Mouse (Mus musculus) T-cell, adult 2 months (primary cell): ENCODE measurements around the gene Grm4.

ENCODE experiments used
- DNase-seq: peaks from one replicate; pipeline ENCODE4 v3.0.0; 2022; ENCODE audit warnings: low spot score

Gene Grm4

DNA sequence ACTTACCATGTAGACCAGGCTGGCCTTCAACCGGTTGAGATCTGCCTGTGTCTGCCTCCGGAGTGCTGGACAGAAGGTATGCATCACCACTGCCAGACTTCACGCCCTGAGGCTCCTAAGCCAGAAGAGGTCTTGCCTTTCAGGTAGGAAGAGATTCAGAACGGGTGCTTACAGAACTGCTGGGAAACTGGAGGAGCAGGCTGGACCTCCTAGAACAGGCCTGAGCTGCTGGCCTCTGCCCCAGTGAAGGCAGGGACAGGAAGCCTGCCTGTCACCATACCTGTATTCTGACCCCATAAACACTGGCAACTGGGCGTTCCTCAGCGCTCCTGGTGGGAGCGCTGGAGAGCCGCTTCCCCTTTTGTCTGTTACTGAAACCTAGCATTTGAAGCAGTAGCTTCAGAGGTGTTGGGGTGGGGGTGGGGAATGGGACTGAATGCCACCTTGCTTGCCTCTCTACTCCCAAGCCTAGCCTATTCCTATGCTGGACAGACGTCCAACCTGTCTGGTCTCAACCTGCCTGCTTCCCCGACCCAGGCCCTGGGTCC is 30.3 kb upstream of the Grm4 start:
- no peak for DNase-seq

DNA sequence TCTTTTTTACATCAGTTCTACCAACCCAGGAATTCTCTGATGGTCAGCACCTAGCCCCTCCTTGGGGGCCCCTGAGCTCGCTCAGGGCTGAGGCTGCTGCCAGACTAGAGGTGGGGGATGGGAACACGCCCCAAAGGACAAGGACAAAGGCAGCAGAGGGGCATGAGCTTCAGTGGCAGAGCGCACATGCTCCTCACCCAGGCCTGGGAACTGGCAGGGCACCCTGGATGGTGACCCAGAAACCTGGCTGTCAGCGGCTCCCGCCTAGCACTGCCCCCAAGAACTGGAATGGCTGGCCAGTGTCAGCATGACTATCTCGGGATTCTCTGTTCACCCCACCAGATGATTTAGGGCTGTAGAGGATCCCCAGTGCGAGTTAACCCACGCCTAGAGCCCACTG is 28.0 kb upstream of the Grm4 start:
- no peak for DNase-seq

DNA sequence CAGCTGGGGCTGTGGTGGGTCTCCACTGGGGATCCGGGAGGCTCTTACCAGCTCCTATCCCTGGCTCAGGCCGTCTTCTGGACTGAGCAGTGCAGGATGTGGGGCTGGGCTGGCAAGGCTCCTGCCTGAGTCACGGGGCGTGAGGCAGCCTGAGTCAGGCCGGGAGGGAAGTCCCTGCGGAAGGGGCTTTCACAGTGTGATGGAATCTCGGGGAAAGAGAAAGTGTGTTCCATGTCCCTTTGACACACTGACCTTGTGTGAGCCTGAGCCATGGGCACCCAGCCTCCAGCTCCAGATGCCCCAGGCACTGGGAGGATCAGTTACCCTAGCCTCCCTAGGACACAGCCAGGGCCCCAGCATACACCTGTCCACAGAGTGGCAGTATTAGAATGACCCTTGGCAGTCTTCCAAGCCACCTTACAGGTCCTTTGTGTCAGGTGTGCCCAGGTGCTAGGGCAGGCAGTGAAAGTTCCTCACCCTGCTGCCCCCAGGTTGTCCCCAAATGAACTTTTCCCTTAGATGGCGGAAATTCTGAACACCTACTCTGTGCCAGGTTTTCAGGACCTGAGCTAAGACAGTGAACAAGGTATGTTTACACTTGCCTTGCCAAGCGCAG is 26.2 kb upstream of the Grm4 start:
- no peak for DNase-seq

DNA sequence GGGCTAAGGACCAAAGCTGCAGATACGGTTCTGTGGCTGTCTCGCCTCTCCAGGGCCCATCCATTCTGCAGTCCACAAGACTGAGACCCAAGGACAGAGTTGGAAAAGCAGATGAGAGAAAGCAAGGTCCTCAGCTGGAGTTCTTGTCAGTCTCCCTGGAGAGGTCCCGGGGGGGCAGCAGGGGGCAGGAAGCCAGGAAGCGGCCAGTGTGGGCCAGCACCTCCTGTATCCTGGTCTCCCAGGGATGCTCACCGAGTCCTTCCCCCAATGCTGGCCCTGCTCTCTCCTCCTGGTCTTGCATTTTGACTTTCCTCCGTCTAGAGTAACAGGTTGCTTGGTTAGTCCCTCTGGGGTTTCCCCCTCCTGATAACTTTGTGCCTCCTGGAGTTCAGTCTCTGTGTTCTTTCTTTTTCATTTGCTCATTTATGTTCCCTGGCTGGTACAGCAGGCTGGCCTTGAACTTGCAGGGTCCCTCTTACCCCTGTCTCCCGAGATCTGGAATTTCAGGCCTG is 25.4 kb upstream of the Grm4 start:
- no peak for DNase-seq

DNA sequence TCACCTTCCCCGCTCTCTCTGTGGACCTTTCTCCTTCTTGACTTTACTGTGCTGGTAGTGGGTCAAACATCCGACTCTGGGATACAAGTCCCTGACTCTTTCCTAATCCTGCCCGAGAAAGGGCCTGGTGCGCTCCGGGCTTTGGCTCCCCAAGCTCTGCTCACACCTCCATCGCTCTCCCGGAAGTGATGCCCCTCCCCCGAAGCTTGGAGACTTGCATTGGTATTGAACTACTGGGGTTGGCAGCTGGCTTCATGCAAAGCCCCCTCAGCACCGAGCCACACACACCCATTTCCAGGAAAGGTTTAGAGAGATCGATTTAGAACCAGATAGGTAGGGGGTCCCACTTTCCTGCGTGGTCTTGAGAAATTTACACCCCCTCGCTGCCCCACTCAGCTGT is 24.8 kb upstream of the Grm4 start:
- no peak for DNase-seq

DNA sequence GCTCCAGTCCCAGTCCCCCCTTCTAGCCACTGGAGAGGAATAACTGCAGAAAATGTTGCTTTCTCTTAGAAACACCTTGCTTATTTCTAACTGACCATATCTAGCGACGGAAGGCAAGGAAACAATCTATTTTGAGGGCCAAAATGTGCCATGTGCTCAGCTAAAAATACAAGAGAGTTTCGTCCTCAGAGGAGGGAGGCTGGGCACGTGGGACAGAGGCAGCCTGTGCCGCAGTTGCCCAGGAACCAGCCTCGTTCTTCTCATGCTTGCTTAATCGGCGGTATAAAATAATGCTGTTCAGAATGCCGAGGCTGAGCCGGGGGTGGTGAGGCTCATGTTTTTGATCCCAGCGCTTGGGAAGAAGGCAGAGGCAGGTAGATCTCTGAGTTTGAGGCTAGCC is 23.3 kb upstream of the Grm4 start:
- no peak for DNase-seq

DNA sequence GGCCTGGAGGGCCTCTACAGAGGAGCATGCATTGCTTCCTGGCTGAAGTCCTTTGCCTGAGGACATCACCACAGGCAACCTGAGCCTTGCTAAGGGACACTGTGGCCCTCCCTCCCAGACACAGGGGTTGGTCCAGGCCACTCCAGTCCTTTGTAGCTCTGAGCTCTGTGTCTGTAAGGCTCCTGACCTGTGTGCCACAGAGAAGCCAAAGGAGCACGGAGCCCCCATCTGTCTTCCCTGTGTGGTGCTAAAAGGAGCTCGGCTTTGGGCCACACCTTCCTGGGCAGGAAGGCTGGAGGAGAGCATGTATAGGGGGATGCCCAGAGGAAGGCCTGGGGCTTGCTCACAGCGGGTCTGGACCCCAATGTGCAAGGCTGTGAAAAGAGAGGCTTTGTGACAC is 20.8 kb upstream of the Grm4 start:
- DNase-seq = no peak

DNA sequence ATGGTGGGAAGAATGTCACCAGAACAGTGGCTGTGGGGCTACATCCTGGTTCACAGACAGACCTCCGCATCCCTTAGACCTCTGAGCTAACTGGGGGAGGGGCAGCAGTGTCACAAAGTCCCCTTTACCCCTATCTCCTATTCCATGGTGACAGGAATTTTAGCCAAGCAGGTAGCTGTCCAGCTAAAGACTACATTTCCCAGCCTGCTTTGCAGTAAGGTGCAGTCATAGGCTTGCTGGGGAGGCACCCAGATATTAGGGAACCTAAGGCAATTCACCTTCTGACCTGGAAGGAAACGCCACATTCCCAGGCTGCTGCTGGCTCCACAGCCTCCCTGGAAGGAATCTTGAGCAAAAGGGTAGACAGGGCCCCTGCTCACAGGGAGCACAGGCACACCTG is 20.1 kb upstream of the Grm4 start:
- no peak for DNase-seq

DNA sequence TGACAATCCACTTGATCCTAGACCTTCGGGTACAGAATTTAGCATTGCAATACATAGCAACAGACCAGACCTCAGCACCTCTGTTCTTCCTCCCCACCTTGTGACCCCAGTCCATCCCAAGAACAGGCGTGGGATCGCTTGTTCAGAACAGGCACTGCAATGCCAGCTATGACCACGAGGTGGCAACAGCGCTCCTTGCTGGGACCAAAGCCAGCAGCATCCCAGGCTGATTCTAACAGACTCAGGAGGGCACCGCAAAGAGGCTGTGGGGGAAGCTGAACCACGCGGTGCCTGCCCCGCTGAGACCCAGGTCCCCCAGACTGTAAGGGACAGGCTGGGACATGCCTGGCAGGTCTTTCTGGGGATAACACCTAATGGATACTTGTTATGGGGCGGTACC is 13.5 kb upstream of the Grm4 start:
- DNase-seq = peak; percentile 86

DNA sequence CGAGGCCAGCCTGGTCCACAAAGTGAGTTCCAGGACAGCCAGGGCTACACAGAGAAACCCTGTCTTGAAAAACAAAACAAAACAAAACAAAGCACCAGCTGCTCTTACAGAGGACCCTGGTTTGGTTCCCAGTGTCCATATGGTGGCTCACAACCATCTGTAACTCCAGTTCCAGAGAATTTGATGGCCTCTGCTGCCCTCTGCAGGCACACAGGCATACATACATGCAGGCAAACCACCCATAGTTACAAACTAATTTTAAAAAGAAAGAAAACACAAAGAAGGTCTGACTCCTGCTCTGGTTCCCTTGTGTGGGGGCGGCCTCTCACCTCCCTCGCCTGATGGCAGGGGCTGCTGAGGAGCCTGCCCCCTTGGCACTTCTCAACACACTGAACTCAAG is 12.2 kb upstream of the Grm4 start:
- no peak for DNase-seq

DNA sequence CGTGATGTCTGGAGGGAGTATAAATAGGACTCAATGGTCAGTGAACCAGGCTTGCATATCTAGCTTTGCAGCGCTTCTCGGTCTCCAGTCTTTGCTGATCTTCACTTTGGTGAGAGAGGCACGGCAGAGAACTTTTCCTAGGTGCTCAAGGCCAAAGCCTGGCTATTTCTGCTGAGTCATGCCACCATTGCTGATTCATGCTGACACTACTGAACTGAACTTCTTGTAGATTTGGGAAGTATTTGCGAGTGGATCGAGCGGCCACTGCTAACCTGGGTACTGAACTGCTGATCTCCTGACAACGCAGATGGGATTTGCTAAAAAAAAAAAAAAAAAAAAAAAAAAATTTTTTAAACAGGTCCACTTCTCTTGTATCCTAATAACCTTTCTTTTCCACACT is 10.9 kb upstream of the Grm4 start:
- no peak for DNase-seq

DNA sequence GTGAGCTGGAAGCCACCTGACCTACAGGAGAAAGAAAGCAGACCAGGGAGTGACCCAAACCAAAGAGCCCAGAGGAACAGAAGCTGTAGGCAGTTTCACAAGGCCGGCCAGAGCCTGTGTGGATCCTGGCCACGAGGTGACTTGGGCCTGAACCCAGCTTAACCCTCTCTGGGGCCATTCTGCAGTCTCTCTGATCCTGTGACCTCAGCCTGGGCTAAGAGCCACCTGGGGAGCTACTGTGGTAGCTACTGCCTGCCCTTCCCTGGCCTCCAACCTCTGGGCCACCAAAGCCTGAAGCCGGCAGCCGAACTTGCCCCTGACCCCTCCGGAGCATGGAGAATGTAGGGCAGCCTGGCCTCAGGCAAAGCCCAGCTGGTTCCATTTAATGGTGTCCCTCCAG is 7.6 kb upstream of the Grm4 start:
- no peak for DNase-seq

DNA sequence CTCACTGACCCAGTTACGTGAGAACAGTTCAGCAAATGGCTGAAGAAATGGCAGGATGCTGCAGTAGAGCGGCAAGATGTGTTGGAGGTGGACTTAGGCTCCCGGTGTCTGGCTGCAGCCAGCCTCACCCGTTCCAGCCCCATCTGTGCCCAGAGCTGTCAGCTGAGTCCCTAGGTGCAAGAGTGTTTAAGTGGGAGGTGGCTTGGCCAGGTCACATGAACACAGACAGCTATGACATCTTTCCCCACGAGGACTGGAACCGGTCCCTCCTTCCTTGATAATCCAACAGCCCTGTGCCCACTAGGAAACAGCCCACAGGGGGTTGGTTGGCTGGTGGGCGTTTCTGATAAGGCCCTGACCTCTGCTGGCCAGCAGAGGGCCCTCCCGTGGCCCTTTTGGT is 6.8 kb upstream of the Grm4 start:
- DNase-seq = no peak

DNA sequence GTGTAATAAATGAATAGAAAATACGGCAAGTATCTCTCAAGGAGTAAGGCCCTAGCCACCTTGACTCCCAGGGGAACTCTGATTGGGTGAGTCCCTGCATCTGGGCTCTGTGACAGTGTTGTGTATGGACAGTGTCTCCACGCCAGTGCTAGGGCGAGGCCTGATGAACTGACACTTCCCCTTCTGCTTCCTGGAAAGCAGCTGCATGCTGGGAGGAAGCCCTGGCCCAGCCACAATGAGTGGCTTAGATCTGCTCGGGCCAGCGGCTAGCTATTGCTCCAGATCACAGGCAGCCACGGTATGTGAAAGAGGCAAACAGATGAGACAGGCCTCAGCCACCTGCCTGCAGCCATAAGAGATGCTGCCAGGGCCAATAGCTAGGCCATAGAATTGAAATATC is 6.0 kb upstream of the Grm4 start:
- no peak for DNase-seq

DNA sequence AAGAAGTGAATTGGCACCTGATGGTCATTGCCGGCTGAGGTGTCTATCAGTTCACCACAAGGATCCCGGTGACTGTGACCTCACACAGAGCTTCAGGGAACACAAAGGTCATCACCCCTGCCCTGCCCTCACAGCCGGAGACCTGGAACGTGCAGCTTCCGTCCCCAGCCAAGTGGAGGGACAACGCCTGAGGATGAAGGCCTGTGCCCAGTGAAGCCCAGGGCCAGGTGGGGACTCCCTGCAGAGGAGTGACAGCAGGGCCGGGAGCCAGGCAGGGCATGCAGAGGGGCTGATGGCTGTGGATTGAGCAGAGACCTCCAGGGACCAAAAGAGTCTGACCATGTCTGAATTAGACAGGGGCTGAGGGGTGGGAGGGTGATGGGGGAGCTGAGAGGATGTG is 1.9 kb upstream of the Grm4 start:
- no peak for DNase-seq

DNA sequence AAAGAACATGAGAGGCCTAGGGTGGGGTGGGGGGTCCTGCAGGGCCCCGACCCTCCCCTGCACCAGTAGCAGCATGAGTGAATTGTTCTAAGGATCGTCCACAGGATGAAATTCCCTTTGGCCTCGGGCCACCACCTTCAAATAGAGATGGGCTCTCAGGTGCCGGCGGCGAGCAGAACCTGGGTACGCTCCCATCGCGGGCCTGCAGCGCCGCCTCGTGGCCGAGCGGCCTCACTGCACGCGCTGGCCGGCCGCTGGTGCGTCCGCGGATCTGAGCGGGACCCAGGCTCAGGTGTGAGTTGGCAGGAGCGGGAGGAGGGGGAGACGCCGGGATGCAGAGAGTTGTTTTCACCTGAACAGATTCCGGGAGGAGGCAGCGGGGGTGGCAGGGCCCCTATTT is 646 bp downstream of the Grm4 start:
- DNase-seq = peak; percentile 54

DNA sequence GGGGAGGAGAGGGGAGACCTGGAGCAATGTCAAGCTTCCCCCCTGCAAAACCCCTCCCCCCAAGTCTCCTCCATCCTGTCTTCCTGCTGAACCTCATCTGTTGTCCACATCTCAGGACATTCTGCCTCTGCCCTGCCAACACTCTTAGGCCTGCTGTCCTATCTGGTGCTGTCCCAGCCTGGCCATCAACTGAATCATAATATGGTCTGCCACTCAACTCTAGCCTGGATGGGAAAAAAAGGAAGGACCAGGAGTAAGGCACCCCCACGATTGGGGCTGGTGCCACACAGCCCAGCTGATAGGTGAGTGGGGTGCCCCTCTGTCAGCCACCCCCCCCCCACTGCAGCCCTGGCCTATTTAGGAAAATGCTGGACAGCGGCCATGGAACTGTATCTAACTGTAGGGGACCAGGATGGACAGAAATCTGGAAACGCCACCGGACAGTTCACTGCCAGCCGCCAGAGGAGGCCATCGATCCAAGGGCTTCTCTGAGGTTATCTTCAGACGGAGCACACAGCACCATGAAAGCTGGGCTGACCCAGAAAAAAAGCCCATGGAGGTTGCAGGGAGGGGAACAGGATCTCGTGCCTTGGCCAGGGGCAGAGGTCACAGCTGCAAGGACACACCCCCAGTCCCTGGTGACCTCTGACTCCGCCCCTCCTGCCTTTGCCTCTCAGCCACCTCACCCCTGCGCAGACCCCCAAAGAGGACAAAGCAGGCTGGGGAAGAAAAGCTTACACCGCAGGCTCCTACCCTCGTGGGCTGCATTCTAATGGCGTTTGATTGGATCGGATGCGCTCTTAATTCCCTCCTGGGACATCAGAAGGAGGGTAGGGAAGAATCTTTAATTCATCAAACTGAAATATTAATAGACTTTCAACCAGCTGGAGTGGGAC is 2.3 kb downstream of the Grm4 start:
- no peak for DNase-seq

DNA sequence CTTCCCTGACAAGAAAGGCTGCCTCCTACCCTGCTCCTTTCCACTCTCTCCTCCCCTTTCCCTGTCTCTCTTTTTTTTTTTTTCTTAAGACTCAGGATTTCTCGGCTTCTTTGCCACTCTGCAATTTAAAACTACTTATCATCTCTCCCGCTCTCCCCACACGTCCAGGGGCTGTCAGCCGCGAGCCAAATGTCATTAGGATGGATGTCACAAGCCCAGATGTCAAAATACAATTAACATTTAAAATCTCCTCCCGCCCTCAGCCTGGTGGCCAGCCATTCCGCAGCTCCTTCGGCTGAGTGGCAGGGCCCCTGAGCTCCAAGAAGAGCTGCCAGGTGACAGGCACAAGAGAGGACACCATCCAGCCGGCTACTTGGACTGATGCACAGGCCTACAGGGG is 2.9 kb downstream of the Grm4 start:
- DNase-seq = no peak

DNA sequence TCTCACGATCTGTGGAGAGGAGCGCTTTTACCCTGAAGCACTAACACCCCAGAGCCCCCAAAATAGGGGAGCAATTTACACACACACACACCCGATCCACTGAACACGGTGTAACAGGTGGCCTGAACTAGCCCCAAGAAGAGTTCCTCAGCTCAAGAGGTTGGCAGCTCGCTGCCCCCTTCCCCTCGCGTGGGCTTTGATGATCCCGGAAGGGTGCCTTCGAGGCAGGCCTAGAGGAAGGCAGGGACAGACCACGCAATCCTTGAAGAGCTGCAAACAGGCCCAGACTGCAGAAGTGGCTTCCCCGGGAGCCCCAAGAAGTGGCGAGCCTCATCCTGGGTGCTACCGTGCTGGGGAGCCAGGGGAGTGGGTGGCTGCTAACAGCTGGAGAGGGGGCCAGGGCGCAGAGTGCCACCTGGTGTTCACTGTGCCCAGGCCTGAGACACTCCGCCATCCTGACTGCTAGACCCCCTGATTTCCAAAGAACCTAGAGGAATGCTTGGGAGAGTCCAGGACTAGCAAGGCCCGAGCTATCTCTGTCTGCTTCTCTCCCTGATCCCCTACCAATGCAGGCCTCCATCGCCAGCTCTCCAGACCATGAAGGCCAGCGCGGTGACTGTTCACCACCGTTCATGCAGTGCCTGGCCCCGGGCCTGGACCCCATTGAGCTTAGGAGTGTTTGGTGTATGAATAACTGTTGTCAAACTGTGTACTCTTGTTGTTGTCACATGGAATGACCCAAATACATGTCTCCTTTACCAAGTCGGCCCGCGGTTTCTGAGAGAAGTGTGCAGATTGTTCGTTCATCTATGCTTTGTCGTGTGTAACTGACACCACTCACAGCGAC is 7.1 kb downstream of the Grm4 start:
- DNase-seq = no peak

DNA sequence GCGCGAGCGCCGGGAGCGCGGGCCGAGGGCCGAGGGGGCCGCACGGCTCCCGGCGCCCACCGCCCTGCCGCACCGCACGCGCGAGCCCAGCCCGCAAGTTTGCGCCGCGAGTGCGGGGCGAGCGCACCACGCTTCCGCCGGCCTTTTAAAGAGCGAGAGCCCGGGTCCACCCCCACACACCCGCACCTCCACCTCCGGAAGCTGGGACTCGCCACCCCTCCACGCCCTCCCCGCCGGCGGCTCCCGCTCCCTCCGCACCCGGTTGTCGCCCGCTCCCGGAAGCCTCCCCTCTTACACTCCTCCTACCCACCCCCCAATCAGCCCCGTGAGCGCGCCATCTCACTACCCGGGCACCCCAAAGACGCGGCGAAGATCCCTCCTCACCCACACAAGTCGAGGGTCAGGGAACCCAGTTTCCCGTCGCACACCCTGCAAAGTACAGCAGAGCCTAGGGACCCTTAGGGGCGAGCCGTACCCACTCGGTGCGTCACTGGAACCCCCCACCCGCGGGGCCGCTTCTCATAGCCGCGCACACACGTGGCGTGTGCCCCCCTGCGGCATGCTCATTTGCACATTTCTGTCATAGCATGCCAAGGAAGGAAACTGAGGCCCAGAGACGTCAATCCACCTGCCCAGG is 7.8 kb downstream of the Grm4 start:
- DNase-seq = peak; percentile 29

DNA sequence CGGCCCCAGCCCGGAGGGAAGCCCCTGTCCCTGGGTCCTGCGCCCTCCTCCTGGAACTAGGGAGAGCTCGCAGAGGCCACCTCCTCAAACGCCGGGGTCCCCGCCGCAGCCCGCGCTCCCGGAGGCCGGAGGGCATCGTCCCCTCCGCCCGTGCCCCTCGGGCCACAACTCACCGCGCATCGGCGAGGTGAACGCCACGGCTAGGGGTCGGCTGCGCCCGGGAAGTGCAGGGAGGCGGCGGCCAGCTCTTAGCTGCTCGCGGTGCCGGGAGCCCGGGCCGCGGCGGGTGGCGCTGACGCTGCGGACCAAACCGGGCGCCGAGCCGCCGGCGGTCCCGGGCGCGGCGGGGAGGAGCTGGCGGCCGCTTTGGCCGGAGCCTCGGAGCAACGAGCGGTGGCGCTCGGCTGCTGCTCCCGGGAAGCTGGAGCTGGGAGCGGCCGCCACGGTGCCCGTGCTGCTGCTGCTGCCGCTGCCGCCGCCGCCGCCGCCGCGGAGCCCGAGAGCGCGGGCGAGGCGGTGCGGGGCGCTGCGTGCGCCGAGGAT is 8.5 kb downstream of the Grm4 start:
- no peak for DNase-seq
